Mouse (Mus musculus) CH12.LX (cell line): ENCODE measurements around the gene Prodh2.
"Not testable (repeated sequence)": the region's sequence is repeated elsewhere in the genome, so short reads cannot be mapped to it uniquely, and the experiment has no call there.

Experiments
- CTCF ChIP-seq, 2 experiments: IDR thresholded peaks in 1 of 2; conservative IDR thresholded peaks in 1 of 2; 2 replicates each; pipeline ENCODE4 v1.5.1; 2011 to 2012; ENCODE audit warnings: low read depth in 2 of 2, low read length in 2 of 2, improper control_type of control experiment in 1 of 2, inconsistent platforms in 1 of 2, mild to moderate bottlenecking in 1 of 2, moderate library complexity in 1 of 2
- EP300 ChIP-seq: IDR thresholded peaks from 2 replicates; pipeline ENCODE4 v1.6.1; 2011; ENCODE audit warnings: low read length, improper control_type of control experiment
- MYC ChIP-seq: IDR thresholded peaks from 2 replicates; pipeline ENCODE4 v1.6.1; 2011; ENCODE audit warnings: low read depth, mild to moderate bottlenecking, improper control_type of control experiment, low read length
- NRF1 ChIP-seq: IDR thresholded peaks from 2 replicates; pipeline ENCODE4 v1.6.1; 2014; ENCODE audit warnings: low read depth, mild to moderate bottlenecking, inconsistent platforms, low read length, improper control_type of control experiment, moderate library complexity
- POLR2A ChIP-seq: IDR thresholded peaks from 2 replicates; pipeline ENCODE4 v1.6.1; 2011; ENCODE audit warnings: low read depth, mild to moderate bottlenecking, improper control_type of control experiment, low read length

GRCm38 (mm10) chr7:30476136-30476535 lies 17.3 kb upstream of the Prodh2 start:
- not testable (repeated sequence) for TF ChIP-seq CTCF (conservative IDR thresholded peaks at IDR 0.05 in 1 of 2, IDR thresholded peaks at IDR 0.05 in 1 of 2; ENCODE audit: low read depth in 2 of 2, low read length in 2 of 2); MYC; NRF1; POLR2A; EP300
